Mouse (Mus musculus): ENCODE measurements at regions not wholly inside any gene's neighbourhood (a gene's known extent, or its start where the extent isn't known, plus 50 kb on each side); places are given as distances from the start of the nearest gene placed in this dataset.

DNA sequence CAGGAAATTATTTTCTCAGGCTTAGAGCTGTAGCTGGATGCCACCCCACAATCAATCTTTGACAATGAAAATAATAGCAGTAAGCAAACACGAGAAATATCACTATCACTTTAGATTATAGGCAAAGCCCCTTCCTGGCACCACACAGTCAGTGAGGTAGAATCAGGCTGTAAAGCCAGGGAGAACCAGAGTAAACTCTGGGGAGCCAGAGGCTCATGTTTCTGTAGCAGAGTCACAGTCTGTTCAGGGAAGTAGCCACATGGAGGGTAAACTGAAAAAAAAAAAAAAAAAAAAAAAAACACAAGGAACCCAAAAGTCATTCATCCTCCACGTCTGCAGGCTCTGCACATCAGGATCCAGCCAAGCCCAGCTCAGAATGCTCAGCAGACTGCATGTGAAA is 73.6 kb upstream of the Kctd3 start:
- WGBS, result 47% methylated on average over 2 of the region's 2 CpGs
- H3K9ac ChIP-seq, result no peak overlapping the region
- peaks cover 6% of the 10 kb centered on the region for H3K4me1 ChIP-seq (replicated peaks)
- no peaks in the 10 kb centered on the region for H3K36me3 ChIP-seq
- H3K4me3 ChIP-seq, result no peak overlapping the region
- H3K27ac ChIP-seq, result no peak overlapping the region
- H3K4me2 ChIP-seq, result no peak overlapping the region
- ATAC-seq (replicated peaks; ENCODE audit: insufficient number of reproducible peaks, insufficient read depth, low FRiP score, low read depth), result no peak
- H3K27me3 ChIP-seq, result no peaks in the 10 kb centered on the region
- H3K9me3 ChIP-seq (replicated peaks), result peaks cover 7% of the 10 kb centered on the region; the same call in 1 of the 2 replicates

DNA sequence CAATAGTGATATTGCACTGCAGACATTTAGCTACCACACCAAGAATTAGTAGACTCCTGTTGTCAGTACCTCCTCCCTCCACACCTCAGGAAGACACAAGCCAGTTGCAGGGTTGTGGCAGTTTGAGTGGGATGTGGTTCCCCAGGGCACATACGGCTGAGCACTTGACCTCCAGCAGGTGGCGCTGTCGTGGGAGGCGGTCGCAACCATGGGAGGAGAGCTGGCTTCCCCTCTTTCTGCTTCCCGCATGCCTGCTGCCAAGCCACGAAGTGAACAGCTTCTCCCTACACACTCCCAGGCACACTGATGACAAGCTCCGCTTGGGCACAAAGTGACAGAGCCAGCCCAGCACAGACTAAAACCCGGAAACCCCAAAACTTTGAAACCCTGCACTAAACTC is 73.2 kb upstream of the Kctd3 start:
- Histone ChIP-seq H3K27me3 (no peaks in the 10 kb centered on the region), H3K9me3 (replicated peaks) (peaks cover 7% of the 10 kb centered on the region; the same call in 1 of the 2 replicates), H3K4me1 (replicated peaks) (peaks cover 6% of the 10 kb centered on the region), H3K27ac (no peak overlapping the region), H3K36me3 (no peaks in the 10 kb centered on the region), H3K4me3 (0 out of 2 replicates have a peak overlapping the region, but pooled peaks have one; percentile 2), H3K9ac (no peak overlapping the region), H3K4me2 (peak overlapping the region; percentile 39; the same call in 1 of the 2 replicates)
- no peak for ATAC-seq (replicated peaks; ENCODE audit: insufficient number of reproducible peaks, insufficient read depth, low FRiP score, low read depth)
- WGBS, result 22% methylated on average over 9 of the region's 9 CpGs

DNA sequence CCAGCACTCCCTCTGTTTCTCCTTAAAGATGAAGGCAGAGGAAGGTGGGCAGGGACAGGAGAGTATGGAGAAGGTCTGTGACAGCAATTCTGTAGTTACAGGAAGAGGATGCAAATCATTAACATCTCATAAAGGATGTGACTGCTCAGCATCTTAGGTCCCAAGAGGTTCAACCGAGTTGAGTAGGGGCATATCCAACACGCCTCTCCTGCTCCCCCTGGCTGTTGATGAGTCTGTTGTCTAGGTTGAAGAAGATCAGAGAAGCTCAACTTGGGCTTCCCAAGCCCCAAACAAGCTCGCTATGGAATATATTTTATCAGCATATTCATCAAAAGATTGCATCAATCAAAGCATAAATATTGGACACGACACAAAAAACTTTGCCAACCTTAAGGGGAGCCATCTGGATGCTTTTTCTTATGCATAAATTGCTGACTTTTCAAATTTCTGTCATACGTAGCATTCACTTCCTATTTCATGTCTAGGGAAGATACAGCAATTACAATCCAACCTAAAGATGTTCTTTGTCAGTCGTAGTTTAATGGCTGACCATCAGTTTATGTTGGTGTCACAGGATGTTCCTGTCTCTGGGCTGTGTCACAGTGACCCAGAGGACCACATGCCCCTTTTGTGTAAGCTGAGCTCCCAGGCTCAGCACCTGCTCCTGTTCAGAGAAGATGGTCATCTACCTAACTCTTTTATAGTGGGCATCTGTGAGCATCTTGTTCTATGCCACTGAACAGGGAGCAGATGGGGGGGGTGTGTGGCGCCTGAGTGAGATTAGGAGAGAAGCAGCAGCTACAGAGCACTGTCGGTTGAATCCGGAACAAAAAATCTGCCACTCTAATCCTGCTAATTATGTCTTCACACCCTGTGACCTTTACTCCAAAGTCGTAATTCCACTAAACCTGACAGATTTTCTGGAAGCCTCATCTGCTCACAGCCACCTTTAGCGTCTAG is 72.1 kb upstream of the Kctd3 start:
- ATAC-seq (replicated peaks; ENCODE audit: insufficient number of reproducible peaks, insufficient read depth, low FRiP score, low read depth), result no peak
- Histone ChIP-seq H3K27me3 (no peaks in the 10 kb centered on the region), H3K4me3 (no peak overlapping the region), H3K9ac (no peak overlapping the region), H3K36me3 (no peaks in the 10 kb centered on the region), H3K4me1 (replicated peaks) (peaks cover 6% of the 10 kb centered on the region), H3K4me2 (no peak overlapping the region), H3K27ac (no peak overlapping the region), H3K9me3 (replicated peaks) (peaks cover 7% of the 10 kb centered on the region; the same call in 1 of the 2 replicates)
- WGBS, result 71% methylated on average over 11 of the region's 11 CpGs

DNA sequence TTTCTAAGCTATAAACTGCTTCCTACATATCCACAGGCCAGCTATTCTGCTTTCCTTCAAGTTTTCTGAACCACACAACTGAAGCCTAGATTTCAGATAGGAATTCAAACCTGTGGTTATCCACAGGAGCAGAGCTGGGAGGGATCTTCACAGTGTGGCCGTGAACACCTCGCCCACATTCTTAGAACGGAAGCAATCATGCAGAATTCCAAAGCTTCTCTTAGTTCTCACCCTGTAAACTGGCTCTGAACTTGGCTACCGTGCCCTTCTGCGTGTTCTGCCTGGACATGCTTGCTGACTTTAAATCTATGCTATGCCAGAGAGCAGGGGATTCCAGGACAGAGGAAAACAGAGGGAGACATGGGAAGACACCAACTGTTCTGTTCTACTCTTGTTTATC is 70.2 kb upstream of the Kctd3 start:
- Histone ChIP-seq H3K36me3 (no peaks in the 10 kb centered on the region), H3K9ac (no peak overlapping the region), H3K27me3 (no peaks in the 10 kb centered on the region), H3K4me2 (no peak overlapping the region), H3K27ac (no peak overlapping the region), H3K4me1 (replicated peaks) (peaks cover 6% of the 10 kb centered on the region), H3K4me3 (no peak overlapping the region), H3K9me3 (replicated peaks) (no peaks in the 10 kb centered on the region)
- ATAC-seq (replicated peaks; ENCODE audit: insufficient number of reproducible peaks, insufficient read depth, low FRiP score, low read depth), result no peak
- 75% methylated on average over 5 of the region's 5 CpGs for WGBS

DNA sequence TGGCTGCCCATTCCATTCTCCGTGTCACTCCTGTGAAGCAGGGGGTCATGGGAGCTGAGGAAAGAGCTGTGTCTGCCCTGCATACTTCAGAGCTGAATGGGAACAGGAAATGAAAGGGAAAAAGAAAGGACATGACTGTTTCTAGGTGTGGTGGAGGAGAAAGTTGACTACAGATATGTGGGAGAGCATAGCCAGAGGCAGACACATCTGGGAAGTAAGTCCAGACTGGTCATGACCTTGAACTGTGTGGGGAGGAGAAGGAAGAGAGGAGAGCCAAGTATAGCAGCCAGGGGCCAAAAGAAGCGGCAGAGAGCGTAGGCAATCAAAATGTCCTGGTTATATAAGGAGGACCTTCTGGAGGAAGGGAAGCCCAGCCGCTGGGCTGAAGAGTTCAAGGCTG is 68.6 kb upstream of the Kctd3 start:
- no peak overlapping the region for H3K4me3 ChIP-seq
- H3K4me1 ChIP-seq (replicated peaks), result peaks cover 6% of the 10 kb centered on the region
- no peaks in the 10 kb centered on the region for H3K36me3 ChIP-seq
- WGBS, result 54% methylated on average over 4 of the region's 4 CpGs
- ATAC-seq (replicated peaks; ENCODE audit: insufficient number of reproducible peaks, insufficient read depth, low FRiP score, low read depth), result no peak
- H3K27me3 ChIP-seq, result no peaks in the 10 kb centered on the region
- no peak overlapping the region for H3K9ac ChIP-seq
- no peak overlapping the region for H3K27ac ChIP-seq
- H3K9me3 ChIP-seq (replicated peaks), result no peaks in the 10 kb centered on the region
- H3K4me2 ChIP-seq, result no peak overlapping the region

DNA sequence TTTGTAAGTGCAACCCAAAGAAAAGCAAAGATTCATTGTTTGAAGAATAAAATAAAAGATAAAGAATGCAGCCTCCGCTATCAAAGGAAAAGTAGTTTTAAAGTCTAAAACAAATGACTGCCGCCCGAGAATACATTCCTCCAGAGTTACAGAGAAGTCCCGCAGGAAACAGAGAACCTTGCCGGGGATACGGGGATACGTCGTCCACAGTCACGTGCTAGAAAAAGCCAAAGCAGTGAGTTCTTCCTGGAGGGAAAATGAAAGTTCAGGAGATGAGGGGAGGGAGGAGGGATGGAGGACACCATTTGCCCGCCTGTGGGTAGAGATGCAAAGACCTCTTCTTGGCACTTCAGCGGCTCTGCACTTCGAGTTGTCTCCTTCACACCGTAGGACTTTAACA is 68.0 kb upstream of the Kctd3 start:
- no peak overlapping the region for H3K4me3 ChIP-seq
- H3K27me3 ChIP-seq, result no peaks in the 10 kb centered on the region
- 61% methylated on average over 13 of the region's 13 CpGs for WGBS
- H3K4me2 ChIP-seq, result no peak overlapping the region
- H3K36me3 ChIP-seq, result no peaks in the 10 kb centered on the region
- no peak overlapping the region for H3K9ac ChIP-seq
- no peak for ATAC-seq (replicated peaks; ENCODE audit: insufficient number of reproducible peaks, insufficient read depth, low FRiP score, low read depth)
- H3K9me3 ChIP-seq (replicated peaks), result no peaks in the 10 kb centered on the region
- no peak overlapping the region for H3K27ac ChIP-seq
- H3K4me1 ChIP-seq (replicated peaks), result peaks cover 3% of the 10 kb centered on the region

DNA sequence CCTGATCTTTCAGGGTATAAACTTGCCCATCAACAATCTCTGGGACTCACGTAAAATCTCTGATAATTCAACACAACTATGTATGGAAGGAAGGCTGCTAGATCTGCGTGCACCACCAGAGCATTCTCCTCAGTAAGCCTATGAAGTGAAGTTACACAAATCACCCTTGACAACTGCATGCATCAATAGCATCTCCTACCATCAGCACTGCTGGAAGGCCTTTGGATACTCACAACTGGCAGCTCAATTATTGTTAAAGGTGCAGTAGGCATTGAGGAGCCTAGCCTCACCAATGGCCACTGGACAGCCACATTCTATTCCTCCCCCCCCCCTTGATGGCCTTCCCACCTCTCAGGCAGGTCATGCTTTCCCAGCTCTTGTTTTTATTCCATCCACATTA is 64.9 kb upstream of the Kctd3 start:
- peaks cover 10% of the 10 kb centered on the region for H3K4me1 ChIP-seq (replicated peaks)

DNA sequence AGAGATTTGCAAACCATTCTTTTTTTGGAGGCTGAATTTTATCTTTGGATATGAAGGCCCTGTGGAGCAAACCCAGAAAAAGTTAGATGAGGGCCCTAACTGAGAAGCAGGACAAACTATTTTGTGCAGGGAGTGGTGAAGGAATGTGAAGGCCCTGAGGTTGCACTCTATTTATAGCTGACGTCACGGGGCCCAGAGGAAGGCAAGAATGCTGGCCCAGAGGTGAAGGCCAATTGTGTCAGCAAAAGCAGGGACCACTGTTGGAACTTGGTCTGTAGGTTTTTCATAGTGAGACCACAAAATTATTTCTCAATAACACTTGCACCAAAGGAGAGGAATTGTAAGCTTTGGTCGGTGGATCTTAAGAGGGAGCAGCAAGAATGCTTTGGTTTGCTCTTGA is 60.6 kb upstream of the Kctd3 start:
- WGBS, result 43% methylated on average over 3 of the region's 3 CpGs
- Histone ChIP-seq H3K4me2 (no peak overlapping the region), H3K27ac (peak overlapping the region; percentile 38), H3K4me3 (no peak overlapping the region), H3K4me1 (replicated peaks) (peaks cover 9% of the 10 kb centered on the region), H3K27me3 (no peaks in the 10 kb centered on the region), H3K36me3 (no peaks in the 10 kb centered on the region), H3K9me3 (replicated peaks) (no peaks in the 10 kb centered on the region), H3K9ac (no peak overlapping the region)
- peak; percentile 62; the same call in 1 of the 2 replicates for ATAC-seq (replicated peaks; ENCODE audit: insufficient number of reproducible peaks, insufficient read depth, low FRiP score, low read depth)

More for the DNA sequence above, 64.9 kb upstream of the Kctd3 start:
- no peak overlapping the region for H3K4me2 ChIP-seq
- no peak overlapping the region for H3K27ac ChIP-seq
- H3K4me3 ChIP-seq, result no peak overlapping the region
- no peaks in the 10 kb centered on the region for H3K9me3 ChIP-seq (replicated peaks)
- 79% methylated on average over 2 of the region's 2 CpGs for WGBS
- no peak for ATAC-seq (replicated peaks; ENCODE audit: insufficient number of reproducible peaks, insufficient read depth, low FRiP score, low read depth)
- H3K9ac ChIP-seq, result no peak overlapping the region
- H3K36me3 ChIP-seq, result no peaks in the 10 kb centered on the region
- H3K27me3 ChIP-seq, result no peaks in the 10 kb centered on the region

DNA sequence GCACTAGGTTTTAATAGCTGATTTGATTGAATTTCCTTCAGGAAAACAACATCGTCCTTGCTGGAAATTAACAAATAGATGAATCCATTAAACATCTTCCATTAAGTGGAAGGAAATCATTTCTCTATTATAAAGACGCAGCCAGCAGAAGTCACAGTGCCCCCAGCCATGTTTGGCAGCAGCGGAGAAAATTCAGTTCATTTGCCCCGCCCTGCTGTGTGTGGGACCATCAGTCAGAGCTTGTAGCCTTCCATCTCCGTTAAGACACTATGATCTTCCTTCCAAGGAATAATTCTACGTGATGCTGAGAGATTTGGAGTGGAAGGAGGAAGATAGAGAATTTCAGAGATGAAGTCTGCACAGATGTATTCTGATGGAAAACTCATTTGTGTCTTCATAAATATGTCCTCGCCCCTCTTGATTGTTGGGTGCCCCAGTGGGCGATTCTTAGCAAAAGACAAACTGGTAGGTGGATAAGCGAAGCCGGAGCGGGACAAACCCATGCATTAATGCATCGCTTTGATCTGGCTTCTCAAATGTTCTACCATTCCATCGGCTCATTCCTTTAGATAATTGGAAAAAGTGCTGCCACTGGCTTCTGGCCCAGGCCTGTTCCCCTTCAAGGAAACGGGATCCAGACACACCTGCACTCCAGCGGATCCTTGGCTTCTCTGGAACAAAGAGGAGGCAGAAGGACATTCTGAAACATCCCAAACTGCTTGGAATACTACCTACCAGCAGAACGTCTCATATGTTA is 59.7 kb upstream of the Kctd3 start:
- WGBS, result 80% methylated on average over 16 of the region's 16 CpGs
- Histone ChIP-seq H3K27ac (no peak overlapping the region), H3K4me1 (replicated peaks) (peaks cover 9% of the 10 kb centered on the region)

DNA sequence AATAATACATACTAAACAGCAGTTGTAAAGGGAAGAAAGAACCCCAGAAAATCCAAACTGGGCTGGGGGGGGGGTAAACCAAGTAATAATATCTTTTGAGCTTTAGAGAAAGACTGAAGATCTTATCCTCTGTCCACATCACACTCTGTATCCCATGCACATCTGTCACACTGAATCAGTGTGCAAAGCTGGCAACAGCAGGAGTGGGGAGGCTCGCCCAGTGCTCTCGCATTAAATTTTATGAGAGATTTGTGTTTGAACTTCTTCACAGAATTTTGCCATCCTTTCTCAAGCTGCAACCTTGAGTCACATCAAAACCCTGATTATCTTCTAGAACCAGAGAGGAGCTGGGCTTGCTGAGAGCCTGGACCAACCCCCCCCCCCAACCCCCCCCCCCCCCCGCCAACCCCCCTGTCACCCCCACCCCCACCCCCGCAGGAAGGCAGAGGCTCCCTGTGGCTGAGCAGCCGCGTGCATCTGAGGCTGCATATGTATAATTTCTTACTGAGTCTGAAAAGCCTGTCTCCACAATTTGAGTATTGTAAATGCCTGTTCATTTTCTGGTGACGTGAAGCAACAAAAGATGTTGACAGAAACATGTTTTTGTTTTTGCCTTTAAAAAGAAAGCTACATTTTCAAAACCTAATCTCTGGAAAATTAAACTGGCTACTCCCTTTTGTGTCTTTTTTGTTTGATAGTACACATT is 59.0 kb upstream of the Kctd3 start:
- no peak for ATAC-seq (replicated peaks; ENCODE audit: insufficient number of reproducible peaks, insufficient read depth, low FRiP score, low read depth)
- Histone ChIP-seq H3K4me2 (no peak overlapping the region), H3K4me1 (replicated peaks) (peaks cover 9% of the 10 kb centered on the region), H3K4me3 (no peak overlapping the region), H3K9ac (no peak overlapping the region), H3K27me3 (no peaks in the 10 kb centered on the region), H3K27ac (no peak overlapping the region), H3K9me3 (replicated peaks) (no peaks in the 10 kb centered on the region), H3K36me3 (no peaks in the 10 kb centered on the region)
- 49% methylated on average over 6 of the region's 7 CpGs for WGBS

More for the DNA sequence above, 59.7 kb upstream of the Kctd3 start:
- no peak overlapping the region for H3K9ac ChIP-seq
- no peak overlapping the region for H3K4me2 ChIP-seq
- no peaks in the 10 kb centered on the region for H3K36me3 ChIP-seq
- no peak overlapping the region for H3K4me3 ChIP-seq
- no peaks in the 10 kb centered on the region for H3K27me3 ChIP-seq
- ATAC-seq (replicated peaks; ENCODE audit: insufficient number of reproducible peaks, insufficient read depth, low FRiP score, low read depth), result no peak
- H3K9me3 ChIP-seq (replicated peaks), result no peaks in the 10 kb centered on the region

Data from heart, embryonic 15.5 days (tissue).